ENCODE assay signal across 8 mouse cellular contexts in the genomic region with DNA sequence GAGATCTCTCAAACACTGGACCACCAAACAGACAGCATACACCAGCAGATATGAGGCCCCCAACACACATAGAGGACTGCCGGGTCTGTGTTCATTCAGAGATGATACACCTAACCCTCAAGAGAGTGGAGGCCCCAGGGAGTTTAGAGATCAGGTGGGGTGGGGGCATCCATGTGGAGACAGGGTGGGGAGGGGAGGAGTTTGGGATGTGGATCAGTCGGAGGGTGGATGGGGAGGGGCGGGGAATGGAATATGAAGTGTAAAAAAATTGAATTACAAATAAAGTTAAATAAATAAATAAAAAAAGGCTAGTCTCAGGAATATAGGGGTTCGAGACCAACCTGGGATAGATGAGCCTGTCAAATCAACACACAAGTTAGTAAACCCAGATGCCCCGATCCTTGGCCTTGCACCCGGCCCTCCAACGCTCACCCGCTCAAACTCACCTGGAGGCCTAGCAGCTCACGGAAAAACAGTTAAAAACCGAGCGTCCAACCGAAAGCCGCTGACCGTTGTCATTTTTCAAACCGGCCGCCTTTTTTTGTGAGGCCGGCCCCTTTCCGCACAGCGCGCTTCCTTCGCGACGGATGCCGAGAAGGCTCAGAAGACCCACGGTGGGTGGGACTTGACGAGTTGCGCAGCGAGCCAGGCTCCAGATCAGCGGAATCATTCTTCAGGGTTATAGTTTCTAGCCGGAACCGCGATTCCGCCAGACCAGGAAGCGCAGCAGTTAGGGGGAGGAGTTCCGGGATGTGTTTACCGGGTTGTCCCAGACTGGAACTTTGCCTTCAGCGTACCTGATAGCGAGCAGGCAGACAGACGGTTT. TPM values are rescaled to one million over a fixed set of nuclear protein-coding genes. Genes with fewer than 3 reads are reported as not detected.
DNase-seq lines count a peak whose midpoint lies in the region; ATAC-seq lines count a peak whose summit lies in the region.

A gene (minus strand): TSS at position 589 of the 826 bp plus-strand sequence.

- peak within 1 kb of the TSS; percentile 55 for H3K4me3 ChIP-seq in hindbrain, embryonic 12.5 days

- 0 out of 2 replicates have a peak, but pooled peaks cover 5% of the 10 kb centered on the region for H3K36me3 ChIP-seq in hindbrain, embryonic 12.5 days

- no peaks in the 10 kb centered on the region for H3K9me3 ChIP-seq in hindbrain, embryonic 12.5 days (replicated peaks)

- peak within 1 kb of the TSS; percentile 75 for H3K27ac ChIP-seq in hindbrain, embryonic 12.5 days

- peak within 1 kb of the TSS; percentile 68 for H3K4me2 ChIP-seq in hindbrain, embryonic 12.5 days (replicated peaks)

- peak; percentile 99 for DNase-seq in NIH3T3 (ENCODE audit: low read depth)
- peak; percentile 97 to 99 for DNase-seq in cerebellum, postnatal 10 days
- peak; percentile 95 to 98 for DNase-seq in frontal cortex, postnatal 10 days (ENCODE audit: low spot score in 2 of 2)
- DNase-seq in layer of hippocampus, postnatal 14 days (ENCODE audit: low spot score in 2 of 2) = peak; percentile 99
- DNase-seq in lung, postnatal 14 days = peak; percentile 98
- DNase-seq in retina, adult 2 months (ENCODE audit: low read depth, low spot score) = peak; percentile 100
- peak; percentile 96 to 98 for DNase-seq in thymus, postnatal 36 days

- peak; percentile 97 for ATAC-seq in hindbrain, embryonic 12.5 days (ENCODE audit: low FRiP score)

- H3K9ac ChIP-seq in hindbrain, embryonic 12.5 days = peak within 1 kb of the TSS; percentile 56

- peaks cover 9% of the 10 kb centered on the region for H3K4me1 ChIP-seq in hindbrain, embryonic 12.5 days

- under 1% methylated on average over 39 of the region's 39 CpGs for WGBS in hindbrain, embryonic 12.5 days

- H3K27me3 ChIP-seq in hindbrain, embryonic 12.5 days = no peaks in the 10 kb centered on the region

RNA-seq across cellular contexts. Expression of the gene that starts here (rescaled TPM):
- 47.1 and 47.9 TPM in 2 replicates for polyA plus RNA-seq in hindbrain, embryonic 12.5 days (2016; fragmentation: Nextera tagmentation; extraction: Ambion mirVana)
- total RNA-seq in layer of hippocampus, postnatal 14 days (2021) = 1 to 10 TPM; 4.1 to 6.2 TPM

Comparison
In these comparisons a context has a peak if more than half of its experiments do, and no peak if none do; other contexts are left out.
1. Peak in every context shown above with its lines: DNase-seq, ATAC-seq, H3K4me3 ChIP-seq and H3K27ac ChIP-seq.